Mouse (Mus musculus) midbrain, postnatal 0 days (tissue): ENCODE measurements around the gene Tnpo2. TPM values are rescaled to one million over a fixed set of nuclear protein-coding genes. Genes with fewer than 3 reads are reported as not detected.
A peak's percentile ranks its signal among the peaks of the same experiment; 100 is the strongest.

ENCODE experiments used
- ATAC-seq: fragments of 200-750 bp; cut with Nextera tagmentation; 2 replicates; pipeline ENCODE4 v1.8.0; 2017; ENCODE audit warnings: moderate number of reproducible peaks, mild to moderate bottlenecking, moderate TSS enrichment, moderate library complexity; ENCODE audit not compliant: low FRiP score
- DNase-seq: peaks from one replicate; pipeline ENCODE4 v3.0.0-alpha.2; 2015; ENCODE audit warnings: low spot score
- H3K27ac ChIP-seq: fragments of 300-500 bp; sonication (generic); 2 replicates; pipeline ENCODE4 v1.5.1; 2014; ENCODE audit warnings: low read depth, mild to moderate bottlenecking, low read length, mixed read lengths
- H3K27me3 ChIP-seq: fragments of 300-500 bp; sonication (generic); 2 replicates; pipeline ENCODE4 v1.6.1; 2014; ENCODE audit warnings: low read length, control low read depth, mixed read lengths; ENCODE audit not compliant: insufficient read depth
- H3K36me3 ChIP-seq: fragments of 300-500 bp; sonication (generic); 2 replicates; pipeline ENCODE4 v1.6.1; 2014; ENCODE audit warnings: low read length, control low read depth, mixed read lengths; ENCODE audit not compliant: insufficient read depth
- H3K4me1 ChIP-seq: fragments of 300-500 bp; sonication (generic); 2 replicates; pipeline ENCODE4 v1.6.1; 2014; ENCODE audit warnings: mild to moderate bottlenecking, control low read depth, antibody characterized with exemption, low read length, mixed read lengths; ENCODE audit not compliant: insufficient read depth
- H3K4me2 ChIP-seq: fragments of 300-500 bp; sonication (generic); 2 replicates; pipeline ENCODE4 v1.6.1; 2014; ENCODE audit warnings: low read depth, mild to moderate bottlenecking, low read length, mixed read lengths; ENCODE audit not compliant: poor library complexity, severe bottlenecking
- H3K4me3 ChIP-seq: fragments of 300-500 bp; sonication (generic); 2 replicates; pipeline ENCODE4 v1.5.1; 2014; ENCODE audit warnings: low read depth, mild to moderate bottlenecking, low read length, moderate library complexity
- H3K9ac ChIP-seq: fragments of 300-500 bp; sonication (generic); replicated peaks from 2 replicates; pipeline ENCODE4 v1.6.1; 2014; ENCODE audit warnings: mild to moderate bottlenecking, low read length, moderate library complexity, mixed read lengths; ENCODE audit not compliant: poor library complexity, severe bottlenecking
- H3K9me3 ChIP-seq: fragments of 300-500 bp; sonication (generic); 2 replicates; pipeline ENCODE4 v1.6.1; 2016; ENCODE audit warnings: low read length, control low read depth
- CTCF ChIP-seq: IDR thresholded peaks from 2 replicates; pipeline ENCODE4 v1.5.1; 2016; ENCODE audit warnings: antibody characterized with exemption, mild to moderate bottlenecking
- WGBS: fragments of 180-500 bp; shearing (Covaris S2); extraction: QIAGEN DNeasy Blood & Tissue Kit; methylation state at CpG from one replicate; pipeline ENCODE4 v1.1.7; 2014; 5-methylcytosine and 5-hydroxymethylcytosine counted together
- polyA plus RNA-seq: library from polyadenylated mRNA; unstranded; fragments of >200 nt; fragmentation: Nextera tagmentation; extraction: Ambion mirVana; gene quantifications from 2 replicates; pipeline ENCODE4 v1.2.1, GENCODE M21; 2015
- total RNA-seq: library from RNA; depleted of rRNA; stranded (reverse); fragments of >200 nt; gene quantifications from 2 replicates; pipeline ENCODE4 v1.2.3, GENCODE M21; 2014

Tnpo2 gene
- total and polyA plus RNA-seq, 2 experiments from 2014 or later: 53.5 to 174 TPM

DNA sequence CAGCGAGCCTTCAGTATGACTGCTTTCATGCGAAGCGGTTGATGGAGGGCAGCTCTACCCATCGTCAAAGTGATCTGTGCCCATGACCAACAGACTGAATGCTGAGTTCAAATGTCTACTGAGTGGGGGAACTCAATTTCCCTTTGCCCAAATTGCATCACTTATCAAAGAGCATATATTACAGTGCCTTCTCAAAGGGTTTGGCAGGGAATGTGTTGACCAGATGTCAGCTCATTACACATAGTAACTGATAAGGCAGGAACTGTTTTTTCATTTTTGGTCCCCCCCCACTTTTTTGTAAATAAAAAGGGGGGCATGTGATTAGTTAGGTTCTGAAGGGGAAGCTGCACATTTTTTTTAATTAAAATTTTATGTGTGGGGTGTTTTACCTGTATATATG lies 25.9 kb downstream of the Tnpo2 start:
- peaks cover 12% of the 10 kb centered on the region for H3K4me1 ChIP-seq
- H3K27ac ChIP-seq: no peak overlapping the region
- H3K27me3 ChIP-seq: no peaks in the 10 kb centered on the region
- WGBS: 97% methylated on average over 4 of the region's 4 CpGs
- ATAC-seq (no peak), DNase-seq (no peak)
- peaks cover 29% of the 10 kb centered on the region for H3K36me3 ChIP-seq
- TF ChIP-seq CTCF: no peak
- H3K4me2 ChIP-seq: no peak overlapping the region
- H3K9ac ChIP-seq: no peak overlapping the region
- H3K9me3 ChIP-seq: no peaks in the 10 kb centered on the region
- H3K4me3 ChIP-seq: no peak overlapping the region

DNA sequence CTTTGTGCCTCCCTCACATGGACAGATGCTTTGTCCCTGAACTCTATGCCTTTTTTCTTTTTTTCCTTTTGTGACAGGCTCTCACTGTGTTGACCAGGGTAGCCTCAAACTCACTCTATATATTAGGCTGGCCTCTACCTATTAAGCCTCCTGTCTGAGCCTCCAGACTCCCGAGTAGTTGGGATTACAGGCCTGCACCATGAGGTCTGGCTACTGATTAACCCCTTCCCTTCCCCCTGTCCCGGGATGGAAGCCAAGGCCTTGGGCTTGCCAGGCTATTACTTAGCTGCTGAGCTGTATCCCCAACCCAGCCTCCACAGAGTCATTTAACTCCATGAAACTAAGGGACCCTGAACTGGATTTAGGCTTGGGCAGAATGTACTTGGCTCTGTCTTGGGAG lies 28.5 kb downstream of the Tnpo2 start:
- peaks cover 36% of the 10 kb centered on the region for H3K36me3 ChIP-seq
- DNase-seq (no peak), ATAC-seq (no peak)
- no peak for TF ChIP-seq CTCF
- H3K9me3 ChIP-seq: no peaks in the 10 kb centered on the region
- no peak overlapping the region for H3K9ac ChIP-seq
- WGBS: 38% methylated on average over 2 of the region's 2 CpGs
- H3K4me2 ChIP-seq: no peak overlapping the region
- no peaks in the 10 kb centered on the region for H3K27me3 ChIP-seq
- peaks cover 12% of the 10 kb centered on the region for H3K4me1 ChIP-seq
- no peak overlapping the region for H3K4me3 ChIP-seq
- H3K27ac ChIP-seq: no peak overlapping the region

DNA sequence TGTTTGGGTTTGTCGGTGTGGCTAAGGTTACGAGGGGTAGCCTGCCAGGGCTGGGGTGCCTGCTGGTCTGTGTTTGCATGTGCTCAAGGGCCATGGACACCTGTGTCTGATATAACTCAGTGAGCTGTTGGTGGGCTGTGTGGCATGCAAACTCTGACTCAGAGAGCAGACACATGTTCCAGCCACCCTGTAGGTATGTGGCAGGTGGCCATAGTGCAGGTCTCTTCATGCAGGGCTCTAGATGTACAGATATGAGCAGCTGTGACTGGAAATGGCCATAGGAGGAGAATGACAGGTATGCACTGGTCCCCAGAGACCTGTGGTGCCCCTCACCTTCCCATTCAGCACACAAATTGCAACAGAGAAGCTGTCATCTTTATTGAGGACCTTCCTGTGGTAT lies 30.4 kb downstream of the Tnpo2 start:
- Histone ChIP-seq H3K36me3 (peaks cover 36% of the 10 kb centered on the region), H3K4me2 (no peak overlapping the region), H3K4me3 (no peak overlapping the region), H3K27ac (no peak overlapping the region), H3K9ac (no peak overlapping the region), H3K9me3 (no peaks in the 10 kb centered on the region), H3K27me3 (no peaks in the 10 kb centered on the region), H3K4me1 (0 out of 2 replicates have a peak, but pooled peaks cover under 1% of the 10 kb centered on the region)
- DNase-seq: no peak
- no peak for TF ChIP-seq CTCF
- 94% methylated on average over 2 of the region's 2 CpGs for WGBS
- no peak for ATAC-seq

DNA sequence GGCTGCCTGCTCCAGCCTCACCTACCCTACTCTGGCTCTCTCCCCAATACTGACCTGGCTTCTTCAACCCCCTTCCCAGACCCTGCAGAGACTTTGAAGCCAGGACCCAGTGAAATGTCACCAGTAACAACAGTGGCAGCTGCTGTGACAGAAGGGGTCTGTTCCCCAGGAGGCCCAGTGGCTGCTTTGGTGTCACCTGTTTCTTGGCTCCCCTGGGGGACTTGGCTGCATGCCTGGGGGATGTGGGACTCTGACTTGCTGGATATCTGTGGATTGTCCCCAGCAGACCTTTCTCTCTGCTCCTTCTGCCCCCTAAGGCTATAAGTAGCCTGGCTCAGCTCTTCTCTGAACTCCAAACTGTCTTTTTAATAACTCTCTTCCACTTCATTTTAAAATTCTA lies 31.3 kb downstream of the Tnpo2 start, which contains the start of gene Gm5741:
TSS of gene Gm5741 (minus strand) at position 1 of the 400 bp plus-strand sequence.
- Histone ChIP-seq H3K4me2 (no peak within 1 kb of the TSS), H3K4me1 (no peaks in the 10 kb centered on the region), H3K9ac (no peak within 1 kb of the TSS), H3K36me3 (peaks cover 32% of the 10 kb centered on the region), H3K9me3 (no peaks in the 10 kb centered on the region), H3K4me3 (no peak within 1 kb of the TSS), H3K27me3 (no peaks in the 10 kb centered on the region), H3K27ac (no peak within 1 kb of the TSS)
- ATAC-seq: no peak
- no peak for DNase-seq
- no peak for TF ChIP-seq CTCF

DNA sequence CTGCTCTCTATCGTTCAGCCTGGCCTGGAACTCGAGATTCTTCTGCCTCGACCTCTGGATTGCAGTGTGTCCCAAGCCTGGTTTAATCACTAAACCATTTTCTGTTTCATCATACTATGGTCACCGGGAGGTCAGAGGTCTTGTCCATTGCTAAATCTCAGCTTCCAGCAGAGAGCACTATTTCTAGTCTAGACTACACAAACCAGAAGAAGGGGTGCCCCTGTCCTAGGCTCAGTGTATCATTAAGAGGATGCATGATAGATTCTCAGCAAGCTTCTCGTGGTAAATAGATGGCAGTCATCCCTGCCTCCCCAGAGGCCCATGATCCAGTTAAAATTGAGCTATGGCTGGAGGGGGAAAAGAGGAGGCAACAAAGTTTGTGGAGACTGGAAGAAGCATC lies 34.3 kb downstream of the Tnpo2 start:
- no peaks in the 10 kb centered on the region for H3K9me3 ChIP-seq
- H3K27me3 ChIP-seq: no peaks in the 10 kb centered on the region
- peak overlapping the region; percentile 92; the same call in 1 of the 2 replicates for H3K4me3 ChIP-seq
- DNase-seq (no peak), ATAC-seq (no peak)
- TF ChIP-seq CTCF: no peak
- no peaks in the 10 kb centered on the region for H3K4me1 ChIP-seq
- 83% methylated on average over 5 of the region's 5 CpGs for WGBS
- H3K9ac ChIP-seq: no peak overlapping the region
- peak overlapping the region; percentile 91 for H3K27ac ChIP-seq
- H3K36me3 ChIP-seq: peaks cover 40% of the 10 kb centered on the region
- H3K4me2 ChIP-seq: peak overlapping the region; percentile 47

DNA sequence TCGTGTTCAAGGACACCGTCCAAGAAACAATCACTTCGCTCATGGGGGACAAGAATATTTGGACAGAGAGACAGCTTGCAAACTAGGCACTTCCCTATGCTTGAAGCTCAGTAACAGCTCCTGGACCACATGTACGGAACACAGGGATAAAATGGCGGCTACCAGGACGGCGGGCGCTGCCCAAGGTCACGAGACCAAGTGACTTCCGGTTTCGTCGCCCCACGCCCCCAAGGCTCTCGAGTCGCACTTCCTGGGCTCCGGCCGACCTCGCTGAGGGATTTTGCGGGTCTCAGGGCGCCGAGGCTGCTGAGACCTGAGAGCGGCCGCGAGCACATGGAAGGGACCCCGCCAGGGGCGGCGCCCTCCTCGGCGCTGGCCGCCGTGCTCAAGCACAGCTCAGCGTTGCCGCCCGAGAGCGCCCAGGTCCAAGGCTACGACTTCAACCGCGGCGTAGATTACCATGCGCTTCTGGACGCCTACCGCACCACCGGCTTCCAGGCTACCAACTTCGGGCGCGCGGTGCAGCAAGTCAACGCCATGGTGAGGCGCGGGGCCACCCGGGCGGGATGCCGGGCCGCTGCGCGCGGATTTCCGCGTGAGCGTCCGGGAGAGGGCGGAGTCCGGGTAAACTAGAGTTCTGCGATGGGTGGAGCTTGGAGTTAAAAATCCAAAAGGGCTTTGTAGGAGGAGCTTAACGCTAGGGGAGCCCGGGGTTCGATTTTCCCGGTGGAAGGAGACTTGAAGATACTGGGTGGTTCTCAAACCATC lies 35.0 kb downstream of the Tnpo2 start, which contains the start of gene Dhps:
TSS of gene Dhps (plus strand) at position 244 of the 768 bp plus-strand sequence.
- H3K4me2 ChIP-seq: peak within 1 kb of the TSS; percentile 47
- no peaks in the 10 kb centered on the region for H3K9me3 ChIP-seq
- DNase-seq (peak; percentile 96), ATAC-seq (peak; percentile 90)
- WGBS: under 1% methylated on average over 66 of the region's 68 CpGs
- H3K27ac ChIP-seq: peak within 1 kb of the TSS; percentile 91
- TF ChIP-seq CTCF: peak; percentile 36
- no peaks in the 10 kb centered on the region for H3K4me1 ChIP-seq
- peaks cover 40% of the 10 kb centered on the region for H3K36me3 ChIP-seq
- no peaks in the 10 kb centered on the region for H3K27me3 ChIP-seq
- H3K4me3 ChIP-seq: peak within 1 kb of the TSS; percentile 92
- peak within 1 kb of the TSS; percentile 92 for H3K9ac ChIP-seq
